Mouse (Mus musculus): Measurements from ENCODE around the gene Nostrin.

DNA sequence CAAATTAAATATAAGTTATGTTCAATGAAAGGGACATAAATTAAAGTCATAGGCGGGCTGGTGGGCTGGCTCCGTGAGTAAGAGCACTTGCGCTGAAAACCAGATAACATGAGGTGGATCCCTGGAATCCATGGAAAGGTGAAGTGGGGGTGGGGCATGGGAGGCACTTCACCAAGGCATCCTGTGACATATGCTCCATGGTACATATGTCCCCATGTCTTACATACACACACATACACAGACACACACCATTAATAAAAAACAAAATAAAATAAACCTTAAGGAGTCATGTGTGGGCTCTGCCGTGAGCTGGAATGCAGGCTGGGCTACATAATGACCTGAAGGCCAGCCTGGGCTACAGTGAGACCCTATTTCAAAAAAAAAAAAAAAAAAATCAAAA is 44.1 kb downstream of the Nostrin start:
- TF ChIP-seq CTCF (IDR thresholded peaks at IDR 0.05; ENCODE audit: extremely low read depth, insufficient read depth, insufficient read length, insufficient replicate concordance) (no peak), POLR2A (IDR thresholded peaks at IDR 0.05; ENCODE audit: low read depth, low read length) (no peak)
